Mouse (Mus musculus) testis, adult 2 months (tissue): ENCODE data around the gene Mb. TPM values are rescaled to one million over a fixed set of nuclear protein-coding genes. Genes with fewer than 3 reads are reported as not detected.

ENCODE experiments used
- H3K27ac ChIP-seq: fragments of 200-500 bp; 2 replicates; pipeline ENCODE4 v1.5.1; 2012; ENCODE audit warnings: low read depth, low read length; ENCODE audit not compliant: control insufficient read depth, insufficient read depth
- H3K27me3 ChIP-seq: fragments of 200-500 bp; 2 replicates; pipeline ENCODE4 v1.6.1; 2012; ENCODE audit warnings: mild to moderate bottlenecking, low read length, moderate library complexity; ENCODE audit not compliant: control insufficient read depth, insufficient read depth
- H3K36me3 ChIP-seq: fragments of 200-500 bp; 2 replicates; pipeline ENCODE4 v1.6.1; 2012; ENCODE audit warnings: mild to moderate bottlenecking, low read length; ENCODE audit not compliant: control insufficient read depth, insufficient read depth
- H3K4me1 ChIP-seq: fragments of 200-500 bp; 2 replicates; pipeline ENCODE4 v1.6.1; 2012; ENCODE audit warnings: low read length; ENCODE audit not compliant: control insufficient read depth, insufficient read depth
- H3K4me3 ChIP-seq: fragments of 200-500 bp; 2 replicates; pipeline ENCODE4 v1.5.1; 2012; ENCODE audit warnings: low read depth, mild to moderate bottlenecking, low read length, moderate library complexity, mixed read lengths; ENCODE audit not compliant: control insufficient read depth
- CTCF ChIP-seq: fragments of 200-500 bp; IDR thresholded peaks from 2 replicates; pipeline ENCODE4 v1.5.1; 2012; ENCODE audit warnings: low read depth, mild to moderate bottlenecking, inconsistent platforms, low read length, moderate library complexity; ENCODE audit not compliant: control insufficient read depth, insufficient read depth, insufficient replicate concordance
- POLR2A ChIP-seq: fragments of 200-500 bp; IDR thresholded peaks from 2 replicates; pipeline ENCODE4 v1.6.1; 2012; ENCODE audit warnings: low read depth, mild to moderate bottlenecking, inconsistent platforms, low read length, moderate library complexity; ENCODE audit not compliant: control insufficient read depth
- polyA plus RNA-seq: library from polyadenylated mRNA; depleted of rRNA; stranded (reverse); fragments of >200 nt; gene quantifications from 2 replicates; pipeline ENCODE4 v1.2.3, GENCODE M21; 2012; rRNA removed

Gene Mb
- polyA plus RNA-seq, 1 experiment, result 0.43 TPM

GRCm38 (mm10) chr15:76982745-76983144 is 67.7 kb downstream of the Mb start:
- no peaks in the 10 kb centered on the region for H3K36me3 ChIP-seq
- no peak overlapping the region for H3K27ac ChIP-seq
- no peak for TF ChIP-seq CTCF
- no peak for TF ChIP-seq POLR2A
- no peak overlapping the region for H3K4me3 ChIP-seq
- peaks cover 11% of the 10 kb centered on the region for H3K4me1 ChIP-seq
- no peaks in the 10 kb centered on the region for H3K27me3 ChIP-seq

DNA sequence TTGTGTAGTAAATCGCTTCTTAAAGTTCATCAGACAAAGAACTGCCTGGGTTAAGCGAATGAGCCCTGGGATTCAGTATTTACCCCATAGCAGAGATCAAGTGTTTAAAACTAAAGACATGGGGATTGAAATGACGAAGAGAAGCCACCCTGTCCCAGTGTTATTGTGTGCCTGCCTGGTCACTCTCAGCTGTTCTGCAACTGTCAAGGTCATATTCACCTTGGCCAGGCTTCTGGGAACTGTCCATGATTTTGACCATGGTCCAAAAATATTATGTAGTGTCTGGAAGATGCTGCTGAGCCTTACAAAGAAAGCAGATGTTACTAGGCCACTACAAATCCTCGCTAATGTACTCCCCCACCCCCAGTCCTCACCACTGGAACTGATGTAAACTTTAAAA is 70.7 kb downstream of the Mb start:
- Histone ChIP-seq H3K27me3 (no peaks in the 10 kb centered on the region), H3K36me3 (no peaks in the 10 kb centered on the region), H3K4me3 (no peak overlapping the region), H3K4me1 (peaks cover 4% of the 10 kb centered on the region), H3K27ac (no peak overlapping the region)
- no peak for TF ChIP-seq CTCF
- TF ChIP-seq POLR2A, result no peak

- H3K27me3 ChIP-seq, result no peaks in the 10 kb centered on the region
These were observed 73.9 kb downstream of the Mb start for GRCm38 (mm10) chr15:76976619-76977018.

DNA sequence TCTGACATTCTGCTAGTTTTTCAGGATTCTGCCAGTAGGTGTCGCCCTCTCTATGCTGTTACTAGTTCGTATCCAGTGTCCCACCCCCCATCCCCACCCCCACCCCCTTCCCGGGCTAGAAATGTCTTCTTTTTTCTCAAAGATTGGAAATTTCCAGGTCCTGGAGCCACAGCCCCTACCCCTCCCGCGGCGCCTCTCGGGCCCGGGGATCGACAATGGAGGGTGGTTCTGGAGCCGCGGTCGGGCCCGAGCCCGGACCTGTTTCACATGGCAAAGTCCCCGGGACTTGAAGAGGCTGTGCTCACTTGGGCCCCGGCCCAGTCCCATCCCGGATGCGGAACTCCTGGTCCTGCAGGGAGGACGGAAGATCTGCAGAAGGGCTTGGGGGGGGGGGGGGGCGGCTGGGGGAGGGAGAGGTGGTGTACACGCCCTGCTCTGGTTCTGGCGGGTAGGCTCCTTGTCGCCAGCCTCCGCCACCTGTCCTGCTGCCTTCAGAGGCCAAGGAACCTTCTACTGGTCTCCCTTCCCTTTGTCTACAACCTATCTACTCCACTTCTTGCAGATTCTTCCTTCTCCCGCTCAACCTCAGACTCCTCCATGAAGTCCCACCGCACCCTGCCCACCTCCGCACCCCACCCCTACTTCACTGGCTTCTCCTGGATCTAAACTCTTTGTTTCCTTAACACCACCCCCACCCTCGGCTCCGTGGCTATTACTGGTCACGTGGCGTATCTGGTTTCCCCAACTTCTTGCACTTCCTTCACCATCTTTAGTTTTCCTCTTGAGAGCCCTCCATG is 76.4 kb downstream of the Mb start:
- TF ChIP-seq POLR2A (no peak), CTCF (0 out of 2 replicates have a peak, but pooled peaks have one; percentile 12)
- peak overlapping the region; percentile 80 for H3K4me3 ChIP-seq
- H3K4me1 ChIP-seq, result peaks cover 6% of the 10 kb centered on the region
- no peaks in the 10 kb centered on the region for H3K36me3 ChIP-seq
- no peaks in the 10 kb centered on the region for H3K27me3 ChIP-seq
- H3K27ac ChIP-seq, result no peak overlapping the region

More at GRCm38 (mm10) chr15:76976619-76977018, 73.9 kb downstream of the Mb start:
- Histone ChIP-seq H3K4me3 (no peak overlapping the region), H3K36me3 (no peaks in the 10 kb centered on the region), H3K4me1 (peaks cover 10% of the 10 kb centered on the region), H3K27ac (no peak overlapping the region)
- TF ChIP-seq CTCF (no peak), POLR2A (no peak)

DNA sequence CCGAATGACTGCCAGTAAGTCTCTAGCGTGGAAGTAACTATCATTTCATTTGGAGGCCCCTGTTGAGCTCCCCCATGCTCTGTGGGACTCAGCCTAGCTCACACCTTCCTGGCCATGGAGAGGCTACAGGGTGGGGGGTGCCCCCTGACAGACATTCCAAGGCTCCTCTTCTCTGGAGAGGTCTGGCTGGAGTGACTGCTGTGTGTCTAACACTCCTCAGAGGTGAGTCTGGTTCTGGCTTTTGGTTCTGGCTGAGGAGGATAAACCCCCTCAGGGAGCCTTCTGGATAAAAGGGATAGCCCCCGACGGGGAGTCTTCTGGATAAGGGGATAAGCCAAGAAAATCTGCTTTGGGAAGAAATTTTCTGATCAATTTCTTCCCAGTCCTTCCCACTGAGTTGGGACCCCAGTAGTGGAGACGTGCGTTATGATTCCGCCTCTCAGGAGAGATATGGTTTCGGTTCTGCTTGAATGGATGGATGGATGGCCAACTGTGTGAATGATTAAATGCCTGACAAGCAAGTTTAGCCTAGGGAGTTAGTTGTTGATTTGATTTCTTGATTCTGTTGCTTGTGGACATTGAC is 77.1 kb downstream of the Mb start:
- Histone ChIP-seq H3K4me1 (peaks cover 6% of the 10 kb centered on the region), H3K27me3 (no peaks in the 10 kb centered on the region), H3K27ac (no peak overlapping the region), H3K4me3 (no peak overlapping the region), H3K36me3 (no peaks in the 10 kb centered on the region)
- no peak; the same call in 1 of the 2 replicates for TF ChIP-seq CTCF
- no peak for TF ChIP-seq POLR2A

- Histone ChIP-seq H3K27me3 (no peaks in the 10 kb centered on the region), H3K27ac (no peak overlapping the region), H3K4me3 (no peak overlapping the region), H3K36me3 (no peaks in the 10 kb centered on the region), H3K4me1 (peaks cover 6% of the 10 kb centered on the region)
- no peak for TF ChIP-seq POLR2A
- no peak for TF ChIP-seq CTCF
These were observed 77.8 kb downstream of the Mb start for GRCm38 (mm10) chr15:76972661-76973060.

Other genes with a start within 250 kb of the Mb start
- gene Zfp251, start 179.2 kb downstream of the Mb start, polyA plus RNA-seq, result 8.6 and 9.2 TPM in 2 replicates
- gene Zfp7, start 171.4 kb downstream of the Mb start, polyA plus RNA-seq, result 1.8 and 2.0 TPM in 2 replicates
- gene Gm49527, start 171.3 kb downstream of the Mb start, polyA plus RNA-seq, result 0.28 and 0.57 TPM in 2 replicates
- 0.31 and 0.46 TPM in 2 replicates for gene Zfp647, start 125.2 kb downstream of the Mb start, polyA plus RNA-seq
- 6.6 and 6.7 TPM in 2 replicates for gene 1110038F14Rik, start 102.2 kb downstream of the Mb start, polyA plus RNA-seq
- gene Apol6, start 5.9 kb downstream of the Mb start, polyA plus RNA-seq, result 0.64 and 0.68 TPM in 2 replicates